Mouse (Mus musculus) forebrain, embryonic 14.5 days (tissue): ENCODE measurements around the gene Ston2. TPM values are rescaled to one million over a fixed set of nuclear protein-coding genes. Genes with fewer than 3 reads are reported as not detected.

ENCODE experiments used
- ATAC-seq: fragments of 200-750 bp; cut with Nextera tagmentation; 2 replicates; pipeline ENCODE4 v1.8.0; 2017; ENCODE audit warnings: mild to moderate bottlenecking, moderate library complexity
- DNase-seq: peaks from one replicate; pipeline ENCODE4 v3.0.0-alpha.2; 2015; ENCODE audit warnings: low spot score
- H3K27ac ChIP-seq: fragments of 300-500 bp; sonication (generic); 2 replicates; pipeline ENCODE4 v1.5.1; 2014; ENCODE audit warnings: low read depth, mild to moderate bottlenecking, control low read depth, low read length, moderate library complexity
- H3K27me3 ChIP-seq: fragments of 300-500 bp; sonication (generic); replicated peaks from 2 replicates; pipeline ENCODE4 v1.6.1; 2014; ENCODE audit warnings: low read length, control low read depth, mixed read lengths; ENCODE audit not compliant: control insufficient read depth, insufficient read depth
- H3K36me3 ChIP-seq: fragments of 300-500 bp; sonication (generic); 2 replicates; pipeline ENCODE4 v1.6.1; 2014; ENCODE audit warnings: low read length, control low read depth; ENCODE audit not compliant: control insufficient read depth, insufficient read depth
- H3K4me1 ChIP-seq: fragments of 300-500 bp; sonication (generic); 2 replicates; pipeline ENCODE4 v1.6.1; 2014; ENCODE audit warnings: antibody characterized with exemption, low read length, control low read depth; ENCODE audit not compliant: control insufficient read depth, insufficient read depth
- H3K4me2 ChIP-seq: fragments of 300-500 bp; sonication (generic); 2 replicates; pipeline ENCODE4 v1.6.1; 2014; ENCODE audit warnings: mild to moderate bottlenecking, control low read depth, low read length
- H3K4me3 ChIP-seq: fragments of 300-500 bp; sonication (generic); 2 replicates; pipeline ENCODE4 v1.5.1; 2014; ENCODE audit warnings: low read depth, low read length, control low read depth
- H3K9ac ChIP-seq: fragments of 300-500 bp; sonication (generic); 2 replicates; pipeline ENCODE4 v1.6.1; 2014; ENCODE audit warnings: mild to moderate bottlenecking, low read length, control low read depth, moderate library complexity
- H3K9me3 ChIP-seq: fragments of 300-500 bp; sonication (generic); replicated peaks from 2 replicates; pipeline ENCODE4 v1.6.1; 2016; ENCODE audit warnings: low read length, control low read depth, mixed read lengths; ENCODE audit not compliant: control insufficient read depth
- WGBS: fragments of 180-500 bp; shearing (Covaris S2); extraction: QIAGEN DNeasy Blood & Tissue Kit; methylation state at CpG from one replicate; pipeline ENCODE4 v1.1.7; 2014; 5-methylcytosine and 5-hydroxymethylcytosine counted together
- polyA plus RNA-seq: library from polyadenylated mRNA; unstranded; fragments of >200 nt; fragmentation: Nextera tagmentation; extraction: Ambion mirVana; gene quantifications from 2 replicates; pipeline ENCODE4 v1.2.1, GENCODE M21; 2014

The Ston2 gene
- polyA plus RNA-seq: 5.6 and 7.6 TPM in 2 replicates

GRCm38 (mm10) chr12:91787959-91788437, at the start of gene Ston2:
TSS of gene Ston2 (minus strand) at chr12:91788387.
- H3K27ac ChIP-seq: no peak within 1 kb of the TSS
- H3K4me2 ChIP-seq: no peak within 1 kb of the TSS
- DNase-seq (no peak), ATAC-seq (no peak)
- no peak within 1 kb of the TSS for H3K9ac ChIP-seq
- no peaks in the 10 kb centered on the region for H3K36me3 ChIP-seq
- H3K4me3 ChIP-seq: no peak within 1 kb of the TSS
- no peaks in the 10 kb centered on the region for H3K4me1 ChIP-seq
- H3K27me3 ChIP-seq: no peaks in the 10 kb centered on the region
- no peaks in the 10 kb centered on the region for H3K9me3 ChIP-seq
- WGBS: 91% methylated on average over 9 of the region's 9 CpGs

GRCm38 (mm10) chr12:91837401-91838065, 49.3 kb upstream of the Ston2 start:
- ATAC-seq (no peak), DNase-seq (no peak)
- no peak overlapping the region for H3K4me2 ChIP-seq
- WGBS: 94% methylated on average over 7 of the region's 7 CpGs
- H3K4me1 ChIP-seq: no peaks in the 10 kb centered on the region
- peaks cover 91% of the 10 kb centered on the region for H3K36me3 ChIP-seq
- H3K9me3 ChIP-seq: no peaks in the 10 kb centered on the region
- no peak overlapping the region for H3K4me3 ChIP-seq
- H3K27ac ChIP-seq: no peak overlapping the region
- H3K27me3 ChIP-seq: no peaks in the 10 kb centered on the region
- H3K9ac ChIP-seq: no peak overlapping the region

DNA sequence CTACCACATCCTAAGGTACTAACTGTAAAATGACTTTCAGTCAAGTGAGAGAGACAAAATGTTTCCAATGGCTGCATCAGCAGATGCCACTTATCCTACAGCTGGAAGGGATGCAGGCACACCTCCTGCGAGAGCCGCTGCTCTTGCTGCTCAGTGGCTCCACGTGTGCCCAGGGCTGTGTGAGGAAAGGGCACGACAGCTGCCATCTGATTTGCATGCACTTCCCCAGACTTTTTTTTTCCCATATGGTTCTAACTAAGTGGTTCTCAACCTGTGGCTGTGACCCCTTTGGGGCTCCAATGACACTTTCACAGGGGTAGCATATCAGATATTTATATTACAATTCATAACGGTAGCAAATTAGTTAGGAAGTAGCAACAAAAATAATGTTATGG, 45.7 kb upstream of the Ston2 start:
- Histone ChIP-seq H3K27me3 (no peaks in the 10 kb centered on the region), H3K4me3 (no peak overlapping the region), H3K4me1 (no peaks in the 10 kb centered on the region), H3K27ac (no peak overlapping the region), H3K4me2 (no peak overlapping the region), H3K9ac (no peak overlapping the region), H3K9me3 (no peaks in the 10 kb centered on the region), H3K36me3 (peaks cover 85% of the 10 kb centered on the region)
- DNase-seq: no peak
- 77% methylated on average over 5 of the region's 5 CpGs for WGBS
- ATAC-seq: no peak

DNA sequence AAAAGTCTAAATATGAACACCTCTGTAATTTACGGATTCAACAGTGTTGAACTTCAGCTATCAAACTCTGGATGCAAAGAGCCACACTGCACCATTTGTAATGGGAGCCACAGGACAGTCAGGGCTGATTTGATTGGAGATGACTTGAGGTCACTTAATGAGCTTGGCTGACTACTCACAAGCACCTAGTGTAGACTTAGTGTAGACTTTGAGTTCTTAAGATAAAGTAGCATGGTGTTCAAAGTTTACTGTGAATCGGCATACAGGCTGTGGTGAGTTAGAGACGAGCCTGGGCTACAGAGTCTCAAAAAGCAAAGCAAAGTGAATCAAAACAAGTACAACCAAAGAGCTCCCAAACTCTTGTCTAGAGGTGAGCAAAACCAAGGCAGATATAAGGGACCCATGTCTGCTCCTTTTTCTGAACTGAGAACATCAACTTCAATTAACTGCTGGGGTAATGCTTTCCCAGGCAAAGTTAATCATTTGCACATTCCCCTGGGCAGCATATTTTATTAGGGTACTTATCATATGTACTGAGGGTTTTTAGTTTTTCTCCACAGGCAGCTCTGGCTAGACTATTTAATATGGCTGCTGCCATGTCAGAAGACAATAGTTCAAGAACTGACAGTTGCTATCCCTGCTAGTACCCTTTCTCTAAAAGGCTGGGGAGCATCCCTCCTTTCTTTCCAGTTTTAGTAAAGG, 45.2 kb upstream of the Ston2 start:
- Histone ChIP-seq H3K9me3 (no peaks in the 10 kb centered on the region), H3K27ac (no peak overlapping the region), H3K4me2 (no peak overlapping the region), H3K27me3 (no peaks in the 10 kb centered on the region), H3K4me1 (no peaks in the 10 kb centered on the region), H3K9ac (no peak overlapping the region), H3K36me3 (peaks cover 83% of the 10 kb centered on the region), H3K4me3 (no peak overlapping the region)
- DNase-seq (no peak), ATAC-seq (no peak)
- 93% methylated on average over 3 of the region's 3 CpGs for WGBS

GRCm38 (mm10) chr12:91831410-91831809, 43.2 kb upstream of the Ston2 start:
- 88% methylated on average over 7 of the region's 7 CpGs for WGBS
- peak; percentile 4 for DNase-seq

DNA sequence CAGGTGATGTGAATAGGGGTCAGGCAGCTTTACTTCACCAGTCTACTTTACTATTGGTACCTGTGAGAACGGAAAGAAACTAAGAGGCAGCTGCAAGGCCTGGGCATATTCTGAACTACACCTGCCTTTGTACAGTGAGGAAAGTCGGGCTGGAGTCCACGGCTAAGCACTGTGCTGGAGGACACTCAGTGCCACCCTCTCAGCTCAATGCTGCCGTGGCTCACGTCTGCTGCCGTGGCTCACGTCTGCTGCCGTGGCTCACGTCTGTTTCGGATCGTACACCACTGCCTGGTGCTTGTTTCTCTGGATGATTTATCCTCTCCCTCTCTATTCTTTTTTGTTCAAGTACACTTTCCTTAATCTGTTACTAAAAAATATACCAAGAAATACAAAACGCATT, 32.3 kb upstream of the Ston2 start:
- Histone ChIP-seq H3K9ac (no peak overlapping the region), H3K27me3 (no peaks in the 10 kb centered on the region), H3K4me3 (no peak overlapping the region), H3K9me3 (no peaks in the 10 kb centered on the region), H3K4me2 (no peak overlapping the region), H3K27ac (no peak overlapping the region), H3K36me3 (peaks cover 75% of the 10 kb centered on the region), H3K4me1 (no peaks in the 10 kb centered on the region)
- DNase-seq (no peak), ATAC-seq (no peak)
- WGBS: 94% methylated on average over 12 of the region's 12 CpGs

More at GRCm38 (mm10) chr12:91831410-91831809, 43.2 kb upstream of the Ston2 start:
- H3K4me2 ChIP-seq: no peak overlapping the region
- peaks cover 78% of the 10 kb centered on the region for H3K36me3 ChIP-seq
- no peak for ATAC-seq
- no peak overlapping the region for H3K9ac ChIP-seq
- H3K4me3 ChIP-seq: no peak overlapping the region
- no peak overlapping the region for H3K27ac ChIP-seq
- H3K27me3 ChIP-seq: no peaks in the 10 kb centered on the region
- no peaks in the 10 kb centered on the region for H3K4me1 ChIP-seq
- no peaks in the 10 kb centered on the region for H3K9me3 ChIP-seq

DNA sequence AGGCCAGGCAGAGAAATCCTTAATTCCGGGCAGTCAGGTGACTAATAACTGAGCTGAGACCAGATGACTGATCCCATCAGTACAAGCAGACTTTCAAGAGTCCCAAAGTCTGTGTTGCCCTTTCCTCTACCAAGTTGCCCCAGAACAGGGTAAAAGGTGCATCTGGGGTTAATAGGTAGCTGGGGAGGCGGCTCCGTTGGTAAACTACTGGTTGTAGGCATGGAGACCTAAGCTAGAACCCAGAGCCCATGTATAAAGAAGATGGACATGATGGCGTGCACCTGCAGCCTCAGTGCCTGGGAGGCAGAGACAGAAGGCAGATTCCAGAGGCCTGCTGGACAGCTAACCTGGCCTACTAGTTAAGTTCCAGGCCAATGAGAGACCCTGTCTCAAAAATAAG, 30.5 kb upstream of the Ston2 start:
- WGBS: 98% methylated on average over 4 of the region's 4 CpGs

DNA sequence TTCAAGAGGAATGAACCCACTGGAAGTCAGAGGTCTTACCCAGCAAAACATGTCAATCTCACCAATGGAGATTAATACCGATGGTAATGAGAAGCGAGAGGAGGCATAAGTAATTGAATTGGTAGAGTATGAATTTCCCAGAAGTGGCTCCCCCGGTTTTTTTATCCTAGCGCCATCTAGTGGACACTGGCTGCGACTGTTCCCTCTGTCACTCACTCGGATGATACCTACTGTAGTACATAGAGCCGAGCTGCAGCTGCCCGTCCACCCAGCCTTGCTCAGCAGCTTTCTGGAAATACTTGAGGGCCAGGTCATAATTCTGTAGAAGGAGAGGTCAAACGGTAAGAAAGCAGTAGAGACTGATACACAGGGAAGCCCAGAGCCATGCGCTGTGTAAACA, 27.8 kb upstream of the Ston2 start:
- Histone ChIP-seq H3K4me1 (no peaks in the 10 kb centered on the region), H3K4me2 (no peak overlapping the region), H3K9me3 (no peaks in the 10 kb centered on the region), H3K27me3 (no peaks in the 10 kb centered on the region), H3K4me3 (no peak overlapping the region), H3K36me3 (peaks cover 81% of the 10 kb centered on the region), H3K9ac (no peak overlapping the region), H3K27ac (no peak overlapping the region)
- DNase-seq (peak; percentile 75), ATAC-seq (peak; percentile 78; the same call in 1 of the 2 replicates)
- WGBS: 23% methylated on average over 10 of the region's 10 CpGs

More for the DNA sequence above, 30.5 kb upstream of the Ston2 start:
- Histone ChIP-seq H3K27ac (no peak overlapping the region), H3K36me3 (peaks cover 77% of the 10 kb centered on the region), H3K9me3 (no peaks in the 10 kb centered on the region), H3K4me3 (no peak overlapping the region), H3K4me2 (no peak overlapping the region), H3K4me1 (no peaks in the 10 kb centered on the region), H3K9ac (no peak overlapping the region), H3K27me3 (no peaks in the 10 kb centered on the region)
- ATAC-seq (no peak), DNase-seq (no peak)

DNA sequence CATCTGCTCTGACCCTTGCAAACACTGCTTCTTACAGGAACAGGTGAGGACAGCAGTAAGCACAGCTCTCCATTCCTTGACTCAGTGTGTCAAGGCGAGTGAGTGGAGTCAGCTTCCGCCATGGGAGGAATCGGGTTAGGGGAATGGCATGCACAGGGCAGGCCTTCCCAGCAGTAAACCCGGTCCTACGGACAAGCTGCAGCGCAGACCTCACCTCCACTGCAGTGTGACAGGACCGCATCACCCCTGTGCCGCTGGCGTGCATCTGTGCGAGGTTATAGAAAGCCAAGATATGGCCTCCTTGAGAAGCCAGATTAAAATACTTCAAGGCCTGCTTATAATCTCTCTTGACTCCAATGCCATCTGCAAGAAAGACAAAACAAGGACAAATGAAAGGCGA, 27.4 kb upstream of the Ston2 start:
- Histone ChIP-seq H3K4me3 (no peak overlapping the region), H3K9me3 (no peaks in the 10 kb centered on the region), H3K4me2 (no peak overlapping the region), H3K4me1 (no peaks in the 10 kb centered on the region), H3K36me3 (peaks cover 84% of the 10 kb centered on the region), H3K27me3 (no peaks in the 10 kb centered on the region), H3K9ac (no peak overlapping the region), H3K27ac (no peak overlapping the region)
- DNase-seq (no peak), ATAC-seq (no peak)
- 95% methylated on average over 11 of the region's 11 CpGs for WGBS
